Mouse (Mus musculus) MEL (cell line): Measurements from ENCODE around the gene Il17rb. TPM values are rescaled to one million over a fixed set of nuclear protein-coding genes. Genes with fewer than 3 reads are reported as not detected.

ENCODE experiments used
- DNase-seq: peaks from one replicate; pipeline ENCODE4 v3.0.0; 2011; ENCODE audit warnings: low read depth, low spot score
- H3K27ac ChIP-seq: 2 replicates; pipeline ENCODE4 v1.5.1; 2012; ENCODE audit warnings: low read depth, mild to moderate bottlenecking, control low read depth, low read length, moderate library complexity; ENCODE audit not compliant: control insufficient read depth
- H3K27me3 ChIP-seq, 2 experiments: fragments of 150-350 bp in 1 of 2; sonication (generic) in 1 of 2; 2 replicates each; pipeline ENCODE4 v1.6.1; 2012; ENCODE audit warnings: low read length in 2 of 2, mild to moderate bottlenecking in 2 of 2, improper control_type of control experiment in 1 of 2, moderate library complexity in 1 of 2; ENCODE audit not compliant: insufficient read depth in 2 of 2, control insufficient read depth in 1 of 2
- H3K36me3 ChIP-seq, 2 experiments: 2 replicates each; pipeline ENCODE4 v1.6.1; 2012 to 2014; ENCODE audit warnings: low read length in 2 of 2, improper control_type of control experiment in 1 of 2, inconsistent platforms in 1 of 2, mild to moderate bottlenecking in 1 of 2; ENCODE audit not compliant: insufficient read depth in 2 of 2, control insufficient read depth in 1 of 2
- H3K4me1 ChIP-seq, 2 experiments: fragments of 150-350 bp in 1 of 2; sonication (generic) in 1 of 2; 2 replicates each; pipeline ENCODE4 v1.6.1; 2012; ENCODE audit warnings: low read length in 2 of 2, improper control_type of control experiment in 1 of 2, mild to moderate bottlenecking in 1 of 2; ENCODE audit not compliant: insufficient read depth in 2 of 2, control insufficient read depth in 1 of 2
- H3K4me3 ChIP-seq, 2 experiments: fragments of 150-350 bp in 1 of 2; sonication (generic) in 1 of 2; 2 replicates each; pipeline ENCODE4 v1.5.1; 2012; ENCODE audit warnings: low read depth in 2 of 2, low read length in 2 of 2, mild to moderate bottlenecking in 2 of 2, moderate library complexity in 2 of 2, control low read depth in 1 of 2, improper control_type of control experiment in 1 of 2; ENCODE audit not compliant: control insufficient read depth in 1 of 2, insufficient read depth in 1 of 2
- H3K79me2 ChIP-seq: 2 replicates; pipeline ENCODE4 v1.6.1; 2012; ENCODE audit warnings: mild to moderate bottlenecking, low read length, moderate library complexity; ENCODE audit not compliant: control insufficient read depth, poor library complexity, insufficient read depth
- H3K9ac ChIP-seq: 2 replicates; pipeline ENCODE4 v1.6.1; 2012; ENCODE audit warnings: low read depth, mild to moderate bottlenecking, control low read depth, low read length, moderate library complexity; ENCODE audit not compliant: control insufficient read depth, poor library complexity, severe bottlenecking
- H3K9me3 ChIP-seq: fragments of 150-350 bp; sonication (generic); replicated peaks from 2 replicates; pipeline ENCODE4 v1.6.1; 2012; ENCODE audit warnings: mild to moderate bottlenecking, low read length, improper control_type of control experiment, moderate library complexity; ENCODE audit not compliant: insufficient read depth
- BHLHE40 ChIP-seq: IDR thresholded peaks from 2 replicates; pipeline ENCODE4 v1.6.1; 2012; ENCODE audit warnings: low read depth, mild to moderate bottlenecking, inconsistent platforms, low read length, improper control_type of control experiment, borderline replicate concordance
- CHD2 ChIP-seq: IDR thresholded peaks from 2 replicates; pipeline ENCODE4 v1.6.1; 2011; ENCODE audit warnings: low read length, improper control_type of control experiment
- JUND ChIP-seq: IDR thresholded peaks from 2 replicates; pipeline ENCODE4 v1.6.1; 2011; ENCODE audit warnings: low read depth, mild to moderate bottlenecking, improper control_type of control experiment, low read length
- TBP ChIP-seq: IDR thresholded peaks from 2 replicates; pipeline ENCODE4 v1.8.0; 2011; ENCODE audit warnings: low read depth, low read length, improper control_type of control experiment
- UBTF ChIP-seq: IDR thresholded peaks from 2 replicates; pipeline ENCODE4 v1.6.1; 2012; ENCODE audit warnings: low read depth, mild to moderate bottlenecking, inconsistent platforms, low read length, improper control_type of control experiment, moderate library complexity, borderline replicate concordance; ENCODE audit not compliant: insufficient read depth
- USF1 ChIP-seq: IDR thresholded peaks from 2 replicates; pipeline ENCODE4 v1.6.1; 2014; ENCODE audit warnings: low read depth, mild to moderate bottlenecking, inconsistent platforms, low read length, improper control_type of control experiment, moderate library complexity
- ZC3H11A ChIP-seq: IDR thresholded peaks from 2 replicates; pipeline ENCODE4 v1.6.1; 2012; ENCODE audit warnings: low read depth, mild to moderate bottlenecking, inconsistent platforms, low read length, improper control_type of control experiment
- ZKSCAN1 ChIP-seq: IDR thresholded peaks from 2 replicates; pipeline ENCODE4 v1.6.1; 2012; ENCODE audit warnings: low read depth, mild to moderate bottlenecking, inconsistent platforms, low read length, improper control_type of control experiment, moderate library complexity
- polyA plus RNA-seq, 2 experiments: library from polyadenylated mRNA; stranded (reverse) in 1 of 2; unstranded in 1 of 2; fragments of >175 nt in 1 of 2; fragments of >200 nt in 1 of 2; gene quantifications; 2 replicates each; pipeline versions ENCODE4 v1.2.1 to v1.2.4; 2012; ENCODE audit warnings: low replicate concordance in 2 of 2, low read depth in 1 of 2; ENCODE audit not compliant: insufficient read length in 2 of 2, insufficient read depth in 1 of 2, missing spikeins in 1 of 2
- total RNA-seq: library from RNA; depleted of rRNA; stranded (reverse); fragments of 300-350 nt; gene quantifications from 2 replicates; pipeline ENCODE4 v1.2.3, GENCODE M21; 2012; rRNA removed

Il17rb gene
- total and polyA plus RNA-seq, 3 experiments = 0.08 to 0.13 TPM; not detected in 1

- Histone ChIP-seq H3K9ac (no peak overlapping the region), H3K27ac (no peak overlapping the region), H3K36me3 (peaks cover 0 to 14% of the 10 kb centered on the region in 2 experiments; a peak in 2 of 4 replicates), H3K9me3 (no peaks in the 10 kb centered on the region), H3K4me3 (no peak overlapping the region), H3K4me1 (peaks cover 2 to 15% of the 10 kb centered on the region in 2 experiments; a peak in 3 of 4 replicates), H3K79me2 (no peaks in the 10 kb centered on the region), H3K27me3 (no peaks in the 10 kb centered on the region)
- TF ChIP-seq BHLHE40 = no peak
- no peak for TF ChIP-seq UBTF
- no peak for TF ChIP-seq TBP
- TF ChIP-seq USF1 = no peak
- no peak for TF ChIP-seq ZC3H11A
- TF ChIP-seq JUND = no peak
- no peak for TF ChIP-seq CHD2
- no peak for TF ChIP-seq ZKSCAN1
- no peak for DNase-seq
Measured at GRCm38 (mm10) chr14:29946761-29947309, 61.9 kb downstream of the Il17rb start.

Other genes starting within 250 kb of the Il17rb start
- gene Selenok, start 40.6 kb downstream of the Il17rb start, total RNA-seq = 49.8 and 55.9 TPM in 2 replicates
- gene Selenok, start 40.6 kb downstream of the Il17rb start, polyA plus RNA-seq = 10 to 100 TPM in 1 of 2 experiments, not detected in 1; 71.1 TPM
- 34.7 and 36.4 TPM in 2 replicates for gene Actr8, start 30.6 kb downstream of the Il17rb start, total RNA-seq
- 10 to 100 TPM in 1 of 2 experiments, not detected in 1; 31.0 TPM for gene Actr8, start 30.6 kb downstream of the Il17rb start, polyA plus RNA-seq
- gene Chdh, start 127 bp upstream of the Il17rb start, total RNA-seq = not detected in 2 replicates
- gene Chdh, start 127 bp upstream of the Il17rb start, polyA plus RNA-seq = not detected